Mouse (Mus musculus): ENCODE data around the gene Ino80e.
A peak's percentile ranks its signal among the peaks of the same experiment; 100 is the strongest.

Gene Ino80e

GRCm38 (mm10) chr7:126855641-126856040 is 6.5 kb downstream of the Ino80e start:
- DNase-seq = no peak

DNA sequence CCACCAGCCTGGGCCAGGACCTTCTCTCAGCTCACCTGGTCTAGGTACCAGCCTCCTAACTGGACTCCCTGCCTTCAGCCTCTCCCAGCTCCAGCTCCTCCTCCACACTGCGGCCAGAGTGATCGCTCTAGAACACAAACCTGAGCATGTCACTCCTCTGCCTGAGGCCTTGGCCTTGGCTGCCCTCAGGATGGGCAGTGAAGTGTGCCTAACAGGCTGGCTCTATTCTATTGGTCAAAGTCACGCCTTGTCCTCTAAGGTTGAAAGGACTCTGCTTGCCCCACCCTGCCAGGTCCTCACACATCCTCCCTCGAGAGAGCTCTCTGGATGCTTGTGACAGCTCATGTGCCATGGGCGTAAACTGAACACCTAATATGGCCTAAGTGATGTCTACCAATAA is 8.7 kb downstream of the Ino80e start:
- no peak for DNase-seq

GRCm38 (mm10) chr7:126851192-126851591 is 11.0 kb downstream of the Ino80e start:
- no peak for DNase-seq

- no peak for DNase-seq
Observed at GRCm38 (mm10) chr7:126850161-126850560, 12.0 kb downstream of the Ino80e start.

GRCm38 (mm10) chr7:126848794-126849193 is 13.4 kb downstream of the Ino80e start:
- no peak for DNase-seq

GRCm38 (mm10) chr7:126847421-126848398 is 14.5 kb downstream of the Ino80e start:
- DNase-seq = no peak

DNA sequence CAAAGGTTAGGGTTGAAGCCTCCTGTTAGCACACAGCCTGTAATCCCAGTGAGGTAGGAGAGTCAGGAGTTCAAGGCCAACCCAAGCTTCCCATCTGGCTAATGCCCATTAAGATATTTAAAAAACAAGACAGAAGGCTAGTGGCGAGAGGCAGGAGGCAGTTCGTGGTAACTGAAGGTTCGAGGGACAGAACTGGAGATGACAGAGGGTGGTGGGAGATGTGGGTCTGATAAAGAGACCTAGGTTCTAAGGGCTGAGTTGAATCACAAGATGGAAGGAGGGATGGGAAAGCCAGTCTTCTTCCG is 15.1 kb downstream of the Ino80e start, which contains the start of gene Doc2a:
TSS of gene Doc2a (plus strand) at position 301 of the 305 bp plus-strand sequence.
- DNase-seq = no peak

- no peak for DNase-seq
Observed at GRCm38 (mm10) chr7:126845516-126845915, 16.7 kb downstream of the Ino80e start.

DNA sequence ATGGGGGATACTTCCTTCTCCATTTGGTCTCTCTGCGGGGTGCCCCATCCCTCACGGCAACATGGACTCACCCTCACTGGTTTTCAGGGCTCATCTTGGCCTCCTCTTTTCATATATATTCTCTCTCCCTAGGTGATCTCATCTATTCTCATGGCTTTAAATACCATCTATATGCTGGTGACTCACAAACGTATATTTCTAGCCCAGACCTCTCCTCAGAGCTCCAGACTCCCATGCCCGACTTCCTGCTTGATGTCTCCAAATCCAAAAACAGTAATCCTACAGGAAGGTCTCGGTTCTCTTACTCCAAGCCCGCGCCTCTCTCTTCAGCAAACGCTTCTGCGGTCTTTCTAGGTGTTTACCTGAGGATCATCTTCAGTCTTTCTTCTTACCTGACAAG is 18.9 kb downstream of the Ino80e start:
- no peak for DNase-seq

GRCm38 (mm10) chr7:126833294-126833693 is 28.9 kb downstream of the Ino80e start:
- DNase-seq = no peak

DNA sequence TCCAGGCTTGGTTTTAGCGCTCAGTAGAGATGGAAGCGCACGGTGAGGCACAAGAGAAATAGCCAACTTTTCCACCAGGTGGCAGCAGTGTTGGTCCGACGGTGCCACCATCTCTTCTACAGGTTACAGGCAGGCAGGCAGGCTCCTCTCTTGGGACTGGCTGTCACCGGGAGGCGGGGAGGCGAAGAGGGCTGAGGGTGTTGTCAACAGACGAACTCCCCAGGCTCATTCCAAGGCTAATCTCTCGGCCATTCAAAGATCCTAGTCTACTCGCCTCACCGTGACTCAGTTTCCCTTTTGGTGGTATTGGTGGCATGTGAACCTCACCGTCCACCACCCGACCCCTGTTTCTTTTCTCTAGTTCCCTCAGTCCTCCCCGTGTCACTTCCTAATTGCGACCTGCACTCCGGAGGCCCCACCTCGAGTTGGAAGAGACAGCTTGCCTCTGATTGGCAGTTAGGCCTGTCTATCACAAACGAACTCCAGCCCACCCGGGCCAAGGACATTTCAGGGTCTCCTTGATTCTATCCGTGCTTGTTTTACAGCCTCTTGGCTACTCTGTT is 30.1 kb downstream of the Ino80e start:
- peak; percentile 87 for DNase-seq

DNA sequence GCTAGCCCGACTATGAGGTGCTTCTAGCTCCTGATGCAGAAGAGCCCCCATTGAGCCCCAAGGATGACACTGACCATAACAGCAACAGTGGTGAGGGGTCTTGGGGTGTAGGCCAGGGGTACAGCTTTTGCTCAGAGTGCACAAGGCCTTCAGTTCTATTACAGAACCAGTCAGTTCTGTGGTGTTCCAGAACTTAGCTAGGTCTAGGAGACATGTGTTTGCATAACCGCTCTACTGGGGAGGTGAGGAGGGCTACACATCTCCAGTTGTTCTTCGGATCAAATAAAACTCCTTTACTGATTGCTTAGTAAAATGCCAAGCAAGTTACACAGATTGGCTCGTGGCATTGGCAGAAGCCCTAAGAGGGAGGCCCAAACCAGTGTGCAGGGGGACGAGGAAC is 30.6 kb downstream of the Ino80e start, which contains the start of gene 4930451I11Rik:
TSS of gene 4930451I11Rik (minus strand) at position 101 of the 400 bp plus-strand sequence.
- DNase-seq = no peak

DNA sequence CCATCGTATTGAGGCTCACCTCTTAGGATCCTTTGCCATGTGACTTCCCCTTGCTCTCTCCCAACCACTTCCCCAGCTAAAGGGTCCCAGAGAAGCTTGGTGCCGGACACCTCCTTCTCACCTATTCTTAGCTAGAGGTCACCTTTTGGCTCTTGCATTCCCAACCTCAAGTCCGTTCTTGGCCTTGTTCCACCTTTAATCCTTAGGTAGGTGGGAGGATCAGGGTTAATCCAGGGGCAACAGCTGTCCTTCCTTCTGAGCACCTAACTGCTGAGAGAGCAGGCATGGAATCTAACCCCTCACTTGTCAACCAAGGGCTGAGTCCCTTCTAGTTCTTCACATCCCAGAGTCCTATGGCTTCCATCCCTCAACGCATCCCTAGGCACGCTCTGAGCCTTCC is 36.2 kb downstream of the Ino80e start:
- DNase-seq = no peak

GRCm38 (mm10) chr7:126825403-126825802 is 36.8 kb downstream of the Ino80e start:
- DNase-seq = peak; percentile 39

DNA sequence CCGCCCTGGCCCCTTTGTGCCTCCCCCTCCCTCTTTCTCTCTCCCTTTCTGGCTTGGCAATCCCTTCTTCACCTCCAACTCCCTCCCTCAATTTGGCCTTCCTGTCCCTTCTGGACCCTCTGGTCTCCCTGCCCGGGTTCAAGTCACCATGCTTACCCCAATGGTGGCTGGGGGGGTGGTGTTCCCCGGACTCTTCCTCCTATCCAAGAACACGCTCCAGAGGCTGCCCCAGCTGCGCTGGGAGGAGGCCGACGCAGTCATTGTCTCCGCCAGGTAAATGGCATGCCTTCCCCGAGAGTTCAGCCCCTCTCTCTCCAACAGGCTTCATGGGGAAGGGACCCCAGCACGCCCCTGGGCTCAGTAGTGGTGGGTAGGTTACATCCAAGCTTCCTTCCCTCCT is 38.2 kb downstream of the Ino80e start:
- DNase-seq = no peak

DNA sequence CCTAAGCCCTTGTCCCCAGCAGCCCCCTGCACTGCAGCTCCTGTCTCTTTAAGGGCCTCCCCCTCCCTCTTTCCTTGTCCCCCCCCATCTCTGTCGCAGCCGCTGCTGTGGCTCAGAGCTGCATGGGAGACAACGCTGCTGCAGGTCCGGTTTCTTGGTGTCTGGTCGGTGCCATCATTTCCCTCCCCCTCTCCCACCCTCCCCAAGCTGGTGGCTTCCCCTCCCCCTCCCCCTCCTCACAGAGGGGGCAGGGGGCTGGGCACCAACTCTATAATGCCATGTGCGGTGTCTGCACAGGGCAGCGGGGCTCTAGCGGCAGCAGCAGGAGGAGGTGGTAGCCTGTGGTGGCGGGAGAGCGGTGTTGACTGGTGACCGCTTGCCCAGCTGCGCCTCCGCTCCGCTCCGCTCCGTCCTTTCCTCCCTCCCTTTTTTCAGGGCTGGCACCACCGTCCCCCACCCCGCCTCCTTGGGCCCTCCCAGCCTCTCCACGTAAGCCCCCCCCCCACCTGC is 38.9 kb downstream of the Ino80e start:
- no peak for DNase-seq

DNA sequence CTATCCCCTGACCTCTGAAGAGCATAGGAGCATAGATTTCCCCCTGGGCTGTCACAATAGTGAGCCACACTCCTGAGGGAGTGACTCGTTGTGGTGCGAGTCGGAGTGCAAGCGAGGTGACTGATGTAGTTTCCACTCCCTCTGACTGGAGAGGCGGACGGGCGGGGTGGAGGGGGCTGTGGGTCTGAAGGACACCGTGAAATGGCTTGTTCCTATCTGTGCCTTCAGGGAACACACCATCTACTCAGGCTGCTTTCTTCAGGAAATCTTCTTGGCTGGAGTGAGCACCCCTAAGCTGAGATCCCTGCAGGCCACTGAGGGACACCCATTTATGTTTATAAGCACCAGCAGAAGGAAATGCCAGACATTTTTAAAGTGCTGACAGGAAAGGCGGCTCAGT is 39.4 kb downstream of the Ino80e start:
- DNase-seq = no peak

- peak; percentile 80 for DNase-seq
Observed at GRCm38 (mm10) chr7:126821835-126822511, 40.2 kb downstream of the Ino80e start.

GRCm38 (mm10) chr7:126818818-126819217 is 43.4 kb downstream of the Ino80e start:
- no peak for DNase-seq

DNA sequence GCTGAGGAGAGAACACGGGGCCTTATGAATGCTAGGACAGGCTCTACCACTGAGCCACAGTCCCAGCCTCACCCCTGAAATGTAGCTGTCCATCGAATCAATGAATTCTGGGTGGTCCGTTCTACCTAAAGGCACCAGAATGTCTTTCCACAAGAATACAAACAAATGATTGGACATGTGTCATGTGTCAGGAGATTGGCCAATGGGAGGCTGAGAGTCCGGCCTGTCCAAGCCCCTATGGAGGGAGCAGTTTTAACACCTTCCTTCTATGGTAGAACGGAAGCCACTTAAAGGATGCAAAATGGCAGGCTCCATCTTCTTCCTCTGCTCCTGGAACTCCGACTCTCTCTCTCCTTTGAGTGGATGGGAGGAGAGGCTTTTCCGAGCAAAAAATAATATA is 44.6 kb downstream of the Ino80e start:
- no peak for DNase-seq

DNA sequence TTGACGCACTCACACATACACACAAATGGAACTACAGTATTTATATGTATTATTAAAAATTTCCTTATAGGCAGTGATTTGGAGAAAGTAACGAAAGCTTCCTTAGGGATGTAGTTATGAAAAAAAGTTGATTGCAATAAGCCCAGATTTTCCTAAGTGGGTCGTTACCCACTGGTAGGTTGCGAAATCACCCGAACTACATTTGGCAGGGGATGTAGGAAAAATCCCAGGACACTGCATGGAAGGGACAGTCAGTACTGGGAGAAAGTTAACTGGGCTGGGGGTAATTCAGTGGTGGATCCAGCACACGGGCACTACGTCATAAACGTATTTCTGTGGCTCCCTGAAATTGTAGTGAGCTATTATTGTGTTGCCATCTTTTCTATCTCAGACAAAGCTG is 45.7 kb downstream of the Ino80e start:
- no peak for DNase-seq

DNA sequence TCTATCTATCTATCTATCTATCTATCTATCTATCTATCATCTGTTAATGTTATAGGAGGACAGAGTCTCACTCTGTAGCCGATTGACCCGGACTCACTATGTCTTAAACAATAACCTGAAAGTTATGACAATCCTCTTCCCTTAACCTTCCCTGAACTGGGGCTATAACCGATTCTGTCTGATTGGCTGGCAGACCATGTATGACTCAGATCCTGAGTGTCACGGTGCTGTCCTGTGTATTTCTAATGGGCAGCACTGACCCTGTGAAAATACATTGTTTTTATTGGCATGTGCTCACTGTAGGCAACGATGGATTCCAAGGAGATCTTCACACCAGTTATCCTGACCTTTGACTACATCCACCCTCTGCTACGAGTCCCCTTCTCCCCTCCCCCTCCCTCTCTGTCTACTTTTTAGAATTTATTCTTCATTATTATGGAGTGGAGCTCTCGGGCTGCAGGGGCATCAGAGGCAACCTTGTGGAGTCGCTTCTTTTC is 46.4 kb downstream of the Ino80e start:
- no peak for DNase-seq

GRCm38 (mm10) chr7:126809723-126810369 is 52.3 kb downstream of the Ino80e start:
- DNase-seq = no peak

All from thymus, postnatal 14 days (tissue).